Mouse (Mus musculus) lung, embryonic 15.5 days (tissue): Measurements from ENCODE around the gene Cyp21a1. TPM values are rescaled to one million over a fixed set of nuclear protein-coding genes. Genes with fewer than 3 reads are reported as not detected.

Source experiments
- microRNA-seq: library from miRNA; unstranded; fragments of <30 nt; microRNA quantifications from one replicate; pipeline ENCODE4, GENCODE M21; 2016
- polyA plus RNA-seq: library from polyadenylated mRNA; unstranded; fragments of >200 nt; fragmentation: Nextera tagmentation; extraction: Ambion mirVana; gene quantifications from 2 replicates; pipeline ENCODE4 v1.2.1, GENCODE M21; 2015

Cyp21a1 gene
- polyA plus RNA-seq, 1 experiment from 2014 or later: not detected

Small RNAs within 50 kb of the gene (microRNA-seq; reads per million reads assigned to microRNA genes)
- not detected for gene Gm27471
- not detected for gene Mir6970
- 0.93 reads per million for gene Mir6971

Other genes with a start within 250 kb of the Cyp21a1 start
- 11.2 and 12.0 TPM in 2 replicates for gene Notch4, start 240.3 kb downstream of the Cyp21a1 start, polyA plus RNA-seq
- gene Gpsm3, start 214.8 kb downstream of the Cyp21a1 start, polyA plus RNA-seq: 11.5 and 17.9 TPM in 2 replicates
- gene Pbx2, start 213.3 kb downstream of the Cyp21a1 start, polyA plus RNA-seq: 8.8 and 9.8 TPM in 2 replicates
- gene Ager, start 206.7 kb downstream of the Cyp21a1 start, polyA plus RNA-seq: 197 and 248 TPM in 2 replicates
- 122 and 124 TPM in 2 replicates for gene Rnf5, start 200.9 kb downstream of the Cyp21a1 start, polyA plus RNA-seq
- gene Agpat1, start 200.3 kb downstream of the Cyp21a1 start, polyA plus RNA-seq: 51.8 and 51.9 TPM in 2 replicates
- gene Egfl8, start 188.6 kb downstream of the Cyp21a1 start, polyA plus RNA-seq: 2.2 and 2.8 TPM in 2 replicates
- gene Ppt2, start 176.1 kb downstream of the Cyp21a1 start, polyA plus RNA-seq: 21.0 and 22.4 TPM in 2 replicates
- gene Prrt1, start 175.0 kb downstream of the Cyp21a1 start, polyA plus RNA-seq: 0.16 and 0.46 TPM in 2 replicates
- gene Fkbpl, start 159.8 kb downstream of the Cyp21a1 start, polyA plus RNA-seq: 12.9 and 14.0 TPM in 2 replicates
- gene Atf6b, start 157.4 kb downstream of the Cyp21a1 start, polyA plus RNA-seq: 84.6 and 85.8 TPM in 2 replicates
- 0.59 and 0.77 TPM in 2 replicates for gene Tnxb, start 134.0 kb downstream of the Cyp21a1 start, polyA plus RNA-seq
- 0.11 and 0.42 TPM in 2 replicates for gene C4b, start 60.7 kb downstream of the Cyp21a1 start, polyA plus RNA-seq
- gene Stk19, start 32.4 kb upstream of the Cyp21a1 start, polyA plus RNA-seq: 32.7 and 33.7 TPM in 2 replicates
- 63.0 and 63.3 TPM in 2 replicates for gene Dxo, start 32.5 kb upstream of the Cyp21a1 start, polyA plus RNA-seq
- gene Skiv2l, start 45.6 kb upstream of the Cyp21a1 start, polyA plus RNA-seq: 50.8 and 54.0 TPM in 2 replicates
- 92.6 and 95.7 TPM in 2 replicates for gene Nelfe, start 45.8 kb upstream of the Cyp21a1 start, polyA plus RNA-seq
- gene Cfb, start 58.0 kb upstream of the Cyp21a1 start, polyA plus RNA-seq: 2.8 and 3.1 TPM in 2 replicates
- gene Zbtb12, start 74.9 kb upstream of the Cyp21a1 start, polyA plus RNA-seq: 2.6 and 2.7 TPM in 2 replicates
- gene Gm20547, start 77.5 kb upstream of the Cyp21a1 start, polyA plus RNA-seq: not detected in 2 replicates
- gene C2, start 93.7 kb upstream of the Cyp21a1 start, polyA plus RNA-seq: 2.6 and 2.9 TPM in 2 replicates
- 64.9 and 69.9 TPM in 2 replicates for gene Ehmt2, start 93.9 kb upstream of the Cyp21a1 start, polyA plus RNA-seq
- gene Slc44a4, start 109.9 kb upstream of the Cyp21a1 start, polyA plus RNA-seq: 0.94 and 1.5 TPM in 2 replicates
- 17.3 and 17.9 TPM in 2 replicates for gene Neu1, start 126.7 kb upstream of the Cyp21a1 start, polyA plus RNA-seq
- gene Hspa1b, start 154.7 kb upstream of the Cyp21a1 start, polyA plus RNA-seq: 0.15 and 0.26 TPM in 2 replicates
- not detected in 2 replicates for gene Gm20481, start 165.4 kb upstream of the Cyp21a1 start, polyA plus RNA-seq
- 3.4 and 3.8 TPM in 2 replicates for gene Hspa1a, start 167.6 kb upstream of the Cyp21a1 start, polyA plus RNA-seq
- 0.45 and 0.79 TPM in 2 replicates for gene Hspa1l, start 168.1 kb upstream of the Cyp21a1 start, polyA plus RNA-seq
- 210 and 216 TPM in 2 replicates for gene Lsm2, start 177.3 kb upstream of the Cyp21a1 start, polyA plus RNA-seq
- gene Vars, start 196.4 kb upstream of the Cyp21a1 start, polyA plus RNA-seq: 128 and 129 TPM in 2 replicates
- gene Vwa7, start 212.0 kb upstream of the Cyp21a1 start, polyA plus RNA-seq: 0.14 and 0.25 TPM in 2 replicates
- 7.2 and 7.7 TPM in 2 replicates for gene Sapcd1, start 223.5 kb upstream of the Cyp21a1 start, polyA plus RNA-seq
- gene Msh5, start 242.2 kb upstream of the Cyp21a1 start, polyA plus RNA-seq: 4.4 TPM in 2 replicates
- gene Clic1, start 245.4 kb upstream of the Cyp21a1 start, polyA plus RNA-seq: 283 and 300 TPM in 2 replicates